Mouse (Mus musculus) neural tube, embryonic 11.5 days (tissue): ENCODE measurements at regions not wholly inside any gene's neighbourhood (a gene's known extent, or its start where the extent isn't known, plus 50 kb on each side); places are given as distances from the start of the nearest gene placed in this dataset.

ENCODE experiments used
- ATAC-seq: fragments of 200-750 bp; cut with Nextera tagmentation; 2 replicates; pipeline ENCODE4 v1.8.0; 2017; ENCODE audit warnings: moderate number of reproducible peaks, mild to moderate bottlenecking, moderate TSS enrichment, moderate library complexity; ENCODE audit not compliant: insufficient read depth, low FRiP score, low TSS enrichment
- DNase-seq: peaks from one replicate; pipeline ENCODE4 v3.0.0-alpha.2; 2015; ENCODE audit warnings: low spot score
- H3K27ac ChIP-seq: fragments of 300-500 bp; sonication (generic); 2 replicates; pipeline ENCODE4 v1.5.1; 2014; ENCODE audit warnings: low read depth, mild to moderate bottlenecking, low read length
- H3K27me3 ChIP-seq: fragments of 300-500 bp; sonication (generic); 2 replicates; pipeline ENCODE4 v1.6.1; 2014; ENCODE audit warnings: mild to moderate bottlenecking, low read length, mixed read lengths; ENCODE audit not compliant: control insufficient read depth, insufficient read depth
- H3K36me3 ChIP-seq: fragments of 300-500 bp; sonication (generic); 2 replicates; pipeline ENCODE4 v1.6.1; 2014; ENCODE audit warnings: mild to moderate bottlenecking, low read length, moderate library complexity, mixed read lengths; ENCODE audit not compliant: control insufficient read depth, insufficient read depth
- H3K4me1 ChIP-seq: fragments of 300-500 bp; sonication (generic); 2 replicates; pipeline ENCODE4 v1.6.1; 2014; ENCODE audit warnings: low read length, mixed read lengths; ENCODE audit not compliant: control insufficient read depth, insufficient read depth
- H3K4me2 ChIP-seq: fragments of 300-500 bp; sonication (generic); 2 replicates; pipeline ENCODE4 v1.6.1; 2014; ENCODE audit warnings: low read depth, mild to moderate bottlenecking, moderate library complexity
- H3K4me3 ChIP-seq: fragments of 300-500 bp; sonication (generic); 2 replicates; pipeline ENCODE4 v1.5.1; 2014; ENCODE audit warnings: low read depth, low read length
- H3K9ac ChIP-seq: fragments of 300-500 bp; sonication (generic); 2 replicates; pipeline ENCODE4 v1.6.1; 2014; ENCODE audit warnings: mild to moderate bottlenecking, low read length
- H3K9me3 ChIP-seq: fragments of 300-500 bp; sonication (generic); 2 replicates; pipeline ENCODE4 v1.6.1; 2016; ENCODE audit warnings: low read length; ENCODE audit not compliant: control insufficient read depth
- WGBS: fragments of 180-500 bp; shearing (Covaris S2); extraction: QIAGEN DNeasy Blood & Tissue Kit; methylation state at CpG from one replicate; pipeline ENCODE4 v1.1.7; 2014; 5-methylcytosine and 5-hydroxymethylcytosine counted together

GRCm38 (mm10) chr13:107812014-107812413 lies 232.2 kb upstream of the Smim15 start:
- Histone ChIP-seq H3K27me3 (no peaks in the 10 kb centered on the region), H3K4me1 (peaks cover 16% of the 10 kb centered on the region), H3K9ac (no peak overlapping the region), H3K27ac (no peak overlapping the region), H3K4me2 (no peak overlapping the region), H3K36me3 (no peaks in the 10 kb centered on the region), H3K9me3 (no peaks in the 10 kb centered on the region), H3K4me3 (no peak overlapping the region)
- no peak for DNase-seq
- 84% methylated on average over 5 of the region's 5 CpGs for WGBS
- no peak for ATAC-seq

GRCm38 (mm10) chr13:107810802-107811192 lies 233.4 kb upstream of the Smim15 start:
- Histone ChIP-seq H3K9ac (no peak overlapping the region), H3K4me3 (no peak overlapping the region), H3K27me3 (no peaks in the 10 kb centered on the region), H3K9me3 (no peaks in the 10 kb centered on the region), H3K4me2 (no peak overlapping the region), H3K27ac (no peak overlapping the region), H3K4me1 (peaks cover 16% of the 10 kb centered on the region), H3K36me3 (no peaks in the 10 kb centered on the region)
- ATAC-seq (no peak), DNase-seq (no peak)
- 77% methylated on average over 9 of the region's 9 CpGs for WGBS

GRCm38 (mm10) chr13:107810060-107810801 lies 234.0 kb upstream of the Smim15 start:
- Histone ChIP-seq H3K36me3 (no peaks in the 10 kb centered on the region), H3K27me3 (no peaks in the 10 kb centered on the region), H3K9me3 (no peaks in the 10 kb centered on the region), H3K4me1 (peaks cover 16% of the 10 kb centered on the region), H3K27ac (no peak overlapping the region), H3K9ac (no peak overlapping the region), H3K4me2 (no peak overlapping the region), H3K4me3 (no peak overlapping the region)
- DNase-seq, result no peak
- 83% methylated on average over 9 of the region's 9 CpGs for WGBS
- ATAC-seq, result no peak

- 86% methylated on average over 2 of the region's 2 CpGs for WGBS
- Histone ChIP-seq H3K27ac (no peak overlapping the region), H3K4me1 (peaks cover 8% of the 10 kb centered on the region), H3K9ac (no peak overlapping the region), H3K9me3 (no peaks in the 10 kb centered on the region), H3K4me2 (no peak overlapping the region), H3K27me3 (no peaks in the 10 kb centered on the region), H3K36me3 (no peaks in the 10 kb centered on the region), H3K4me3 (no peak overlapping the region)
- DNase-seq, result no peak
- no peak for ATAC-seq
These were observed 235.3 kb upstream of the Smim15 start for GRCm38 (mm10) chr13:107808961-107809360.

- DNase-seq (no peak), ATAC-seq (no peak)
- H3K9ac ChIP-seq, result no peak overlapping the region
- H3K27ac ChIP-seq, result no peak overlapping the region
- H3K27me3 ChIP-seq, result no peaks in the 10 kb centered on the region
- H3K4me3 ChIP-seq, result no peak overlapping the region
- peaks cover 8% of the 10 kb centered on the region for H3K4me1 ChIP-seq
- H3K9me3 ChIP-seq, result no peaks in the 10 kb centered on the region
- H3K36me3 ChIP-seq, result no peaks in the 10 kb centered on the region
- 97% methylated on average over 1 of the region's 1 CpGs for WGBS
- no peak overlapping the region for H3K4me2 ChIP-seq
These were observed 239.8 kb upstream of the Smim15 start for GRCm38 (mm10) chr13:107804418-107804817.

- Histone ChIP-seq H3K36me3 (no peaks in the 10 kb centered on the region), H3K9me3 (no peaks in the 10 kb centered on the region), H3K4me2 (no peak overlapping the region), H3K4me1 (peaks cover 30% of the 10 kb centered on the region), H3K27ac (no peak overlapping the region), H3K27me3 (no peaks in the 10 kb centered on the region), H3K9ac (no peak overlapping the region), H3K4me3 (no peak overlapping the region)
- no peak for ATAC-seq
- no peak for DNase-seq
- 17% methylated on average over 13 of the region's 13 CpGs for WGBS
These were observed 244.9 kb upstream of the Smim15 start for GRCm38 (mm10) chr13:107799199-107799945.

- Histone ChIP-seq H3K9ac (no peak overlapping the region), H3K27me3 (no peaks in the 10 kb centered on the region), H3K4me1 (peaks cover 38% of the 10 kb centered on the region), H3K4me2 (no peak overlapping the region), H3K27ac (no peak overlapping the region), H3K4me3 (no peak overlapping the region), H3K36me3 (no peaks in the 10 kb centered on the region), H3K9me3 (no peaks in the 10 kb centered on the region)
- WGBS, result 72% methylated on average over 7 of the region's 7 CpGs
- DNase-seq (no peak), ATAC-seq (no peak)
These were observed 246.1 kb upstream of the Smim15 start for GRCm38 (mm10) chr13:107798144-107798543.

GRCm38 (mm10) chr13:107795516-107795915 lies 248.7 kb upstream of the Smim15 start:
- H3K36me3 ChIP-seq, result no peaks in the 10 kb centered on the region
- 47% methylated on average over 3 of the region's 3 CpGs for WGBS
- no peaks in the 10 kb centered on the region for H3K9me3 ChIP-seq
- H3K27ac ChIP-seq, result no peak overlapping the region
- DNase-seq (no peak), ATAC-seq (no peak)
- no peak overlapping the region for H3K9ac ChIP-seq
- no peak overlapping the region for H3K4me2 ChIP-seq
- H3K4me1 ChIP-seq, result peaks cover 38% of the 10 kb centered on the region
- no peak overlapping the region for H3K4me3 ChIP-seq
- no peaks in the 10 kb centered on the region for H3K27me3 ChIP-seq

- Histone ChIP-seq H3K9ac (no peak overlapping the region), H3K4me2 (no peak overlapping the region), H3K4me1 (peaks cover 15% of the 10 kb centered on the region), H3K36me3 (no peaks in the 10 kb centered on the region), H3K27ac (no peak overlapping the region), H3K27me3 (no peaks in the 10 kb centered on the region), H3K4me3 (no peak overlapping the region), H3K9me3 (no peaks in the 10 kb centered on the region)
- 79% methylated on average over 9 of the region's 9 CpGs for WGBS
- DNase-seq (no peak), ATAC-seq (no peak)
These were observed 252.5 kb upstream of the Smim15 start for GRCm38 (mm10) chr13:107791770-107792169.
